Mouse (Mus musculus) heart, adult 2 months (tissue): ENCODE results near the gene Mrpl35.

Source experiments
- CTCF ChIP-seq: fragments of 200-600 bp; IDR thresholded peaks from 2 replicates; pipeline ENCODE4 v1.8.1; 2022; ENCODE audit warnings: antibody characterized with exemption, mild to moderate bottlenecking, moderate library complexity
- EP300 ChIP-seq: fragments of 200-500 bp; IDR thresholded peaks from 2 replicates; pipeline ENCODE4 v1.6.1; 2011; ENCODE audit warnings: low read depth, low read length, control low read depth; ENCODE audit not compliant: insufficient read depth
- POLR2A ChIP-seq: fragments of 200-500 bp; IDR thresholded peaks from 2 replicates; pipeline ENCODE4 v1.6.1; 2011; ENCODE audit warnings: mild to moderate bottlenecking, low read depth, low read length, control low read depth; ENCODE audit not compliant: insufficient read depth

DNA sequence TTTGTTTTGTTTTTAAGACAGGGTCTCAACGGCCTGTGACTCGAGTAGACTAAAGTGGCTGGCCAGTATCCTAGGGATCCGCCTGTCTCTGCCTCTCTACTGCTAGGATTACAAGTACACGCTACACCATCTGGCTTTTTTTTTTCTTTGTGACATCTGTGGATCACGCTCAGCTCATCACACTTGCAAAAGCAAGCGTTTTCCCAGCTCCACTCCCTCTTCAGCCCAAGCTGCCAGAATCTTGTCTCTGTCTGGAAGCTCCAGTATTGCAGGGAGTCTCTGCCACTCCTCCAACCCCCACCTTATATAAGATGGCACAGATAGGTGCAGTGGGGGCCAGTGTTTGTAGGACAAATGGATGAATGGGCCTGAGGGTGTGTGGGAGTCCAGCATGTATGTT is 54.6 kb downstream of the Mrpl35 start:
- no peak for TF ChIP-seq CTCF
- TF ChIP-seq EP300: no peak
- TF ChIP-seq POLR2A: no peak
